Mouse (Mus musculus): Measurements from ENCODE around the gene Rbfox2.

DNA sequence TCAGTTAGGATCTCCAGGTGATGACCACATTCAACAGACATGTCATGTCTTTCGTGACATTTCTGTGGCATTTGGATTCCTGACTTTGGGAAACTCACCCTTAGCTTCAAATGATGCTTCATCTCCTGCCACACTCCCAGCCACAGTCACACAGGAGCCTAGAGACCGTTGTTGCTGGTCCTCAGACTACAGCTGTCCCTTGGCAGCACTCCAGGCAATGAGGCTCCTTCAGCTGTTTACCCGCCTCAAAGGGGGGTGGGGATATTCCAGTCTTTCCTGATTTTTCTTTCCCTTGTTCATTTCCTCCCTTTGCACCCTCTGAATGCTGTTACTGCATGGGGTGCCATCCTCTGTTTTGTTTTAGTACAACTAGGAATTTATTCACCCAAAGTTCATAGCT lies 150.3 kb downstream of the Rbfox2 start:
- TF ChIP-seq CTCF (IDR thresholded peaks at IDR 0.05; ENCODE audit: low read depth, low read length) (no peak), POLR2A (IDR thresholded peaks at IDR 0.05; ENCODE audit: borderline replicate concordance, low read depth, low read length) (no peak)

All from bone marrow macrophage, adult 2 months (primary cell).